Mouse (Mus musculus) midbrain, embryonic 13.5 days (tissue): ENCODE measurements around the gene 2610044O15Rik8. TPM values are rescaled to one million over a fixed set of nuclear protein-coding genes. Genes with fewer than 3 reads are reported as not detected.
"Not testable (repeated sequence)": the region's sequence is repeated elsewhere in the genome, so short reads cannot be mapped to it uniquely, and the experiment has no call there.

Source experiments
- ATAC-seq: fragments of 200-750 bp; cut with Nextera tagmentation; 2 replicates; pipeline ENCODE4 v1.8.0; 2017; ENCODE audit warnings: mild to moderate bottlenecking, moderate TSS enrichment, moderate library complexity
- H3K27ac ChIP-seq: fragments of 300-500 bp; sonication (generic); 2 replicates; pipeline ENCODE4 v1.5.1; 2015; ENCODE audit warnings: inconsistent platforms, mild to moderate bottlenecking, moderate library complexity
- H3K27me3 ChIP-seq: fragments of 300-500 bp; sonication (generic); 2 replicates; pipeline ENCODE4 v1.6.1; 2015; ENCODE audit warnings: mild to moderate bottlenecking, inconsistent platforms
- H3K36me3 ChIP-seq: fragments of 300-500 bp; sonication (generic); 2 replicates; pipeline ENCODE4 v1.6.1; 2015; ENCODE audit warnings: mild to moderate bottlenecking, inconsistent platforms
- H3K4me1 ChIP-seq: fragments of 300-500 bp; sonication (generic); replicated peaks from 2 replicates; pipeline ENCODE4 v1.6.1; 2015; ENCODE audit warnings: inconsistent platforms
- H3K4me2 ChIP-seq: fragments of 300-500 bp; sonication (generic); replicated peaks from 2 replicates; pipeline ENCODE4 v1.6.1; 2015; ENCODE audit warnings: moderate library complexity, mild to moderate bottlenecking, inconsistent platforms
- H3K4me3 ChIP-seq: fragments of 300-500 bp; sonication (generic); replicated peaks from 2 replicates; pipeline ENCODE4 v1.5.1; 2015; ENCODE audit warnings: mild to moderate bottlenecking, inconsistent platforms
- H3K9ac ChIP-seq: fragments of 300-500 bp; sonication (generic); replicated peaks from 2 replicates; pipeline ENCODE4 v1.6.1; 2015; ENCODE audit warnings: mild to moderate bottlenecking, inconsistent platforms
- H3K9me3 ChIP-seq: fragments of 300-500 bp; sonication (generic); 2 replicates; pipeline ENCODE4 v1.6.1; 2016; ENCODE audit warnings: mild to moderate bottlenecking, inconsistent platforms
- WGBS: fragments of 180-500 bp; shearing (Covaris S2); methylation state at CpG from one replicate; pipeline ENCODE4 v1.1.7; 2015; 5-methylcytosine and 5-hydroxymethylcytosine counted together
- polyA plus RNA-seq: library from polyadenylated mRNA; unstranded; fragments of >200 nt; fragmentation: Nextera tagmentation; extraction: Ambion mirVana; gene quantifications from 2 replicates; pipeline ENCODE4 v1.2.1, GENCODE M21; 2015

The 2610044O15Rik8 gene
- 27.0 and 28.8 TPM in 2 replicates for polyA plus RNA-seq

DNA sequence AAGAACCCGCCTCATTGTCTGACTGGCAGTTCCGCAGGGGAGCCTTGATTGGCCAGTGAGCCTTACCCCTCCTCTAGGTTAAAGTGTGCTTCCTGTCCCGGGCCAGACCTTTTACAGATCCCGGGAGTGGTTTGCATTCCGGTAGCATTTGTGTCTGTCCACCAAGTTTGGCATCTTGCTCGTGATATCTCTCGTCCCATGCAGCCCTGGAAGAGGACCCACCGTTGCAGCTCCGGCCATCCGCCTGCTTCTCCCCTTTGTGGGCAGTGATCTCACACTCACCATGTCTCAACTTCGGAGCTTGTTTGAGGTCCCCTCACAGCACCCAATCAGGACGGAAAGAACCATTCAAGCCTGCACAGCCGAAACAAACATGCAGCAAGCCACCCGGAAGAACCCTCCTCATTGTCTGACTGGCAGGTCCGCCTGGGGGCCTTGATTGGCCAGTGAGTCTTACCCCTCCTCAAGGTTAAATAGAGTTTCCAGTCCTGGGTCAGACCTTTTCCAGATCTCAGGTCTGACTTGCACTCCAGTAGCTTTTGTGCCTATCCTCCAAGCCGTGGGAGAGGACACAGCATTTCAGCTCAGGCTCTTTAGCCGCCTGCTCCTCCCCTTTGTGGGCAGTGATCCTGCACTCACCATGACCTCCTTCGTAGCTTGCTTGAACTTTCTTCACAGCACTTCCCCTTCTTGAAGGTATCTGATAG is at the start of gene 2610044O15Rik8:
Gene 2610044O15Rik8, minus strand, starts transcription at position 380 of the 707 bp plus-strand sequence.
- peak within 1 kb of the TSS; percentile 89 for H3K27ac ChIP-seq
- WGBS, result under 1% methylated on average over 18 of the region's 18 CpGs

GRCm38 (mm10) chr8:129265918-129266317 is 31.7 kb upstream of the 2610044O15Rik8 start:
- Histone ChIP-seq H3K9me3 (peaks cover 20% of the 10 kb centered on the region), H3K4me3 (no peak overlapping the region), H3K36me3 (peaks cover 35% of the 10 kb centered on the region), H3K4me2 (no peak overlapping the region), H3K27ac (no peak overlapping the region), H3K9ac (no peak overlapping the region), H3K4me1 (peaks cover 6% of the 10 kb centered on the region; the same call in 1 of the 2 replicates), H3K27me3 (no peaks in the 10 kb centered on the region)
- WGBS, result 91% methylated on average over 1 of the region's 1 CpGs
- no peak for ATAC-seq

More for the DNA sequence above, at the start of gene 2610044O15Rik8:
- H3K4me3 ChIP-seq, result peak within 1 kb of the TSS; percentile 67
- H3K9ac ChIP-seq, result peak within 1 kb of the TSS; percentile 78
- no peaks in the 10 kb centered on the region for H3K9me3 ChIP-seq
- peak; percentile 100 for ATAC-seq
- peaks cover 16% of the 10 kb centered on the region for H3K4me1 ChIP-seq
- H3K36me3 ChIP-seq, result no peaks in the 10 kb centered on the region
- no peaks in the 10 kb centered on the region for H3K27me3 ChIP-seq
- H3K4me2 ChIP-seq, result peak within 1 kb of the TSS; percentile 60

GRCm38 (mm10) chr8:129264296-129264695 is 30.1 kb upstream of the 2610044O15Rik8 start:
- Histone ChIP-seq H3K36me3 (peaks cover 19% of the 10 kb centered on the region), H3K9ac (no peak overlapping the region), H3K4me1 (peaks cover 6% of the 10 kb centered on the region; the same call in 1 of the 2 replicates), H3K4me3 (peak overlapping the region; percentile 57), H3K4me2 (peak overlapping the region; percentile 65), H3K27ac (no peak overlapping the region), H3K27me3 (no peaks in the 10 kb centered on the region), H3K9me3 (peaks cover 20% of the 10 kb centered on the region)
- ATAC-seq, result no peak
- 76% methylated on average over 2 of the region's 2 CpGs for WGBS

DNA sequence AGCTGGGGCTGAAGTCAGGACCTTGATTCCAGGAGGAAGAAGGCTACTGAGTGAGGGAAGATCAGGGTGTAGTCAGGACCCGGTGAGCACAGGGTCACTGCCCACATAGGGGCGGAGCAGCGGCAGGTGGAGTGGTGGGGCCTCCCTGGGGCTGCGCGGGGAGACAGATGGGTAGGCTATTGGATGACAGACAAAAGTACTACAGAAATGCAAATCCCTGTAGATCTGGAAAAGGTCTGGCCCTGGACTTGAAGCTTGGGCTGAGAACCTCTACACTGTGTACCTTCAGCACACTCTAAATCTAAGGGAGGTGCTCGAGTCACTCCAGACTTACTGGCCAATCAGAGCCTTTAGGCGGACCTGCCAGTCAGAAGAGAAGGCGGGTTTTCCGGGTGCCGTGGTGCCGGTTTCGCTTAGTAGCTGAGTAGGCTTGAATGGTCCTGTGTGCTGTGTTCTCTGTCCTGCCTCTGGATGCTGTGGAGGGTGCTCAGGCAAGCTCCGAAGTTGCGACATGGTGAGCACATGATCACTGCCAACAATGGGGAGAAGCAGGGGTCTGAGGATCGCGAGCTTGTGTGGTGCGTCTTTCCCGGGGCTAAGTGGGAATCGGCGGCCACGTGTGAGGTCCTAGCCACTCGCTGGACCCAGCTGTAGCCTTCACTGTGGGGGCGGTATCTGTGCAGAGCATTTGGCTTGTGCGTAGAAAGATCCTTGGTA is 29.2 kb upstream of the 2610044O15Rik8 start:
- Histone ChIP-seq H3K9ac (peak overlapping the region; percentile 61), H3K9me3 (peaks cover 12% of the 10 kb centered on the region), H3K36me3 (peaks cover 11% of the 10 kb centered on the region), H3K27ac (peak overlapping the region; percentile 70), H3K4me2 (peak overlapping the region; percentile 65), H3K4me3 (peak overlapping the region; percentile 57)
- WGBS, result under 1% methylated on average over 24 of the region's 24 CpGs
- H3K4me1 ChIP-seq, H3K27me3 ChIP-seq: not testable (repeated sequence)
- ATAC-seq, result peak; percentile 99

DNA sequence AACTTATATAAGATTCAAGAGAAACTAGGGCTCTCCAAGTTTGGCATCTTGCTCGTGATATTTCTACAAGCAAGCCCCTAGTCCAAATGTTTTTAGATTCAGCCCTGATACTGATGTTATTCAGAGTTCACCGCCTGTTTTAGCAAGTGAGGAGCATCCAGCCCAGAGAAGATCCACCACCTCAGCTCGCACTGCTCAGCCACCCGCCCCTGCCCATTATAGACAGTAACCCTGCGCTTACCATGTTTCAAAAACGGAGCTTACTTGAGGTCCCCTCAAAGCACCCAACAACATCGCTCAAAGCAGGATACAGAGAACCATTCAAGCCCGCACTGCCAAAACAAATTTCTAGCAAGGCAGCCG is 561 bp downstream of the 2610044O15Rik8 start:
- Histone ChIP-seq H3K9me3 (no peaks in the 10 kb centered on the region), H3K27ac (peak overlapping the region; percentile 89; the same call in 1 of the 2 replicates), H3K36me3 (no peaks in the 10 kb centered on the region), H3K4me2 (peak overlapping the region; percentile 60), H3K4me3 (peak overlapping the region; percentile 67), H3K9ac (peak overlapping the region; percentile 78), H3K27me3 (no peaks in the 10 kb centered on the region), H3K4me1 (peaks cover 16% of the 10 kb centered on the region)
- 4% methylated on average over 9 of the region's 9 CpGs for WGBS
- no peak for ATAC-seq

Other genes starting within 250 kb of the 2610044O15Rik8 start
- gene Ccdc7a, start 168.9 kb downstream of the 2610044O15Rik8 start, polyA plus RNA-seq, result not detected in 2 replicates
- not detected in 2 replicates for gene Ccdc7b, start 167.3 kb downstream of the 2610044O15Rik8 start, polyA plus RNA-seq
- gene Gm10999, start 102.7 kb downstream of the 2610044O15Rik8 start, polyA plus RNA-seq, result not detected in 2 replicates